ENCODE assay signal across 27 mouse cellular contexts in the genomic region with DNA sequence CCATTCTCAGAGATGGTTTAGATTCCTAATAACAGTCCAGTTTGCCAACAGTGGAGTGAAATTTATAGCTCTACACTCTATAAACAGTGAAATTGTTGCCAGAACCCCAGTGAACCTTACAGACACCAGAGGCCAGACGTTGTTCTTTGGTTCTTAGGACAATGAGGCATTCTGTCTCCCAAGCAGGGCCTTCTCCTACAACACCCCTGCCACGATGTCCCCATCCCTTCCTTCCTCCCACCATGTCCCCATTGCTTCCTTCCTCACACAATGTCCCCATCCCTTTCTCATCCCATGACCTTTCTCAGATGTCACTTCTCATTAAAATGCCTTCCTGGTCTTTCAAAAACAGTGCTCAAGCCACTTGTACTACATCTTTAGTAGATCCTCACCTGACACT. TPM values are rescaled to one million over a fixed set of nuclear protein-coding genes. Genes with fewer than 3 reads are reported as not detected.
DNase-seq lines count a peak whose midpoint lies in the region; ATAC-seq and TF ChIP-seq lines count a peak whose summit lies in the region.
"Had no signal": no experiment of that assay in that cellular context is flagged by ENCODE, and none has a peak within 500 bp of the region (broad histone marks: within the 10 kb centered on the region; RNA-seq: fewer than 3 reads in every experiment).

No protein-coding gene starts in this region.

- no peaks in the 10 kb centered on the region for H3K4me1 ChIP-seq in kidney, postnatal 0 days (replicated peaks; ENCODE audit: insufficient read depth, low read length)
- H3K4me1 ChIP-seq in embryonic facial prominence, embryonic 15.5 days, result peaks cover 35% of the 10 kb centered on the region

- intact Hi-C loops in gastrocnemius, adult 2 months (cut with DNase I), result no loop called here

- WGBS in kidney, postnatal 0 days, result 50% methylated on average over 2 of the region's 2 CpGs
- 74% methylated on average over 2 of the region's 2 CpGs for WGBS in embryonic facial prominence, embryonic 15.5 days

- no peak overlapping the region for H3K4me2 ChIP-seq in kidney, postnatal 0 days (ENCODE audit: low read length)
- no peak overlapping the region for H3K4me2 ChIP-seq in embryonic facial prominence, embryonic 15.5 days (replicated peaks)
- H3K4me2 ChIP-seq: embryonic facial prominence, embryonic 12.5 days; forebrain, embryonic 13.5 days; heart, embryonic 11.5 days; hindbrain, embryonic 14.5 days had no signal

- H3K4me3 ChIP-seq in gastrocnemius, adult 2 months, result no peak overlapping the region
- no peak overlapping the region for H3K4me3 ChIP-seq in kidney, postnatal 0 days (replicated peaks; ENCODE audit: low read depth, low read length)
- H3K4me3 ChIP-seq in embryonic facial prominence, embryonic 15.5 days (replicated peaks), result no peak overlapping the region
- H3K4me3 ChIP-seq: embryonic facial prominence, embryonic 12.5 days; forebrain, embryonic 10.5 days; forebrain, embryonic 13.5 days had no signal

- TF ChIP-seq CTCF in gastrocnemius, adult 2 months (IDR thresholded peaks at IDR 0.05), result no peak
- TF ChIP-seq CTCF in kidney, postnatal 0 days (IDR thresholded peaks at IDR 0.05; ENCODE audit: low read depth), result no peak

- H3K36me3 ChIP-seq in kidney, postnatal 0 days (ENCODE audit: insufficient read depth, low read length), result no peaks in the 10 kb centered on the region
- no peaks in the 10 kb centered on the region for H3K36me3 ChIP-seq in embryonic facial prominence, embryonic 15.5 days
- H3K36me3 ChIP-seq: embryonic facial prominence, embryonic 12.5 days; forebrain, embryonic 10.5 days; G1E had no signal

- no peaks in the 10 kb centered on the region for H3K27me3 ChIP-seq in kidney, postnatal 0 days (ENCODE audit: insufficient read depth, low read length)
- no peaks in the 10 kb centered on the region for H3K27me3 ChIP-seq in embryonic facial prominence, embryonic 15.5 days
- H3K27me3 ChIP-seq: CH12.LX; embryonic facial prominence, embryonic 12.5 days; forebrain, embryonic 13.5 days had no signal

- peak overlapping the region; percentile 75 for H3K27ac ChIP-seq in gastrocnemius, adult 2 months
- H3K27ac ChIP-seq in kidney, postnatal 0 days, result peak overlapping the region; percentile 5; the same call in 1 of the 2 replicates
- 0 out of 2 replicates have a peak overlapping the region, but pooled peaks have one; percentile 2 for H3K27ac ChIP-seq in embryonic facial prominence, embryonic 15.5 days (replicated peaks)
- H3K27ac ChIP-seq: embryonic facial prominence, embryonic 12.5 days; forebrain, embryonic 10.5 days; forebrain, embryonic 13.5 days; hindbrain, embryonic 14.5 days; hindbrain, postnatal 0 days had no signal

- no peaks in the 10 kb centered on the region for H3K9me3 ChIP-seq in kidney, postnatal 0 days (replicated peaks; ENCODE audit: low read length)
- no peaks in the 10 kb centered on the region for H3K9me3 ChIP-seq in embryonic facial prominence, embryonic 15.5 days (replicated peaks)
- H3K9me3 ChIP-seq: embryonic facial prominence, embryonic 12.5 days; forebrain, embryonic 10.5 days; forebrain, embryonic 13.5 days; G1E had no signal

- H3K9ac ChIP-seq in kidney, postnatal 0 days (ENCODE audit: low read depth, low read length), result no peak overlapping the region
- H3K9ac ChIP-seq in embryonic facial prominence, embryonic 15.5 days, result no peak overlapping the region
- H3K9ac ChIP-seq: embryonic facial prominence, embryonic 12.5 days; forebrain, embryonic 13.5 days; hindbrain, embryonic 14.5 days had no signal

- ATAC-seq in kidney, postnatal 0 days (replicated peaks; ENCODE audit: low FRiP score, low read depth), result no peak
- no peak for ATAC-seq in embryonic facial prominence, embryonic 15.5 days (ENCODE audit: insufficient number of reproducible peaks, low FRiP score, low TSS enrichment, low read depth)
- ATAC-seq: forebrain, embryonic 13.5 days; forebrain, embryonic 16.5 days; hindbrain, postnatal 0 days; inflammation-experienced regulatory T-cells, adult 6 months; intestine, embryonic 16.5 days had no signal

- no peak for DNase-seq in gastrocnemius, adult 2 months
- DNase-seq in gastrocnemius, postnatal 25 days, result no peak
- no peak for DNase-seq in kidney, postnatal 0 days (ENCODE audit: low spot score)
- no peak for DNase-seq in kidney, postnatal 10 days
- DNase-seq in NIH3T3 (ENCODE audit: low read depth), result peak; percentile 41
- DNase-seq in left cerebral cortex, adult 11 months (ENCODE audit: low spot score), result no peak
- no peak for DNase-seq in layer of hippocampus, postnatal 36 days
- DNase-seq: adrenal gland, adult 2 months; adrenal gland, postnatal 25 days; B cell, adult 2 months; cerebellum, adult 18-20 months; cerebellum, adult 9-10 months; cerebellum, postnatal 14 days; gastrocnemius, postnatal 14 days; heart, postnatal 36 days had no signal

RNA-seq across cellular contexts. Expression of gene Apod, which starts 3.8 kb away (rescaled TPM):
- total RNA-seq in gastrocnemius, adult 2 months (2021), result 10 to 100 TPM; 34.3 to 42.6 TPM
- total RNA-seq in gastrocnemius, postnatal 25 days (2021), result 10 to 100 TPM; 22.1 to 22.6 TPM
- polyA plus RNA-seq in kidney, postnatal 0 days (2015; fragmentation: Nextera tagmentation; extraction: Ambion mirVana), result 0.64 and 1.9 TPM in 2 replicates
- polyA plus RNA-seq in embryonic facial prominence, embryonic 15.5 days (2015; fragmentation: Nextera tagmentation; extraction: Ambion mirVana), result 89.9 and 96.7 TPM in 2 replicates
- 100 to 1,000 TPM; 103 to 127 TPM for total RNA-seq in layer of hippocampus, postnatal 36 days (2021)
- total RNA-seq: G1E had no signal
- polyA plus RNA-seq: G1E; heart, embryonic 11.5 days had no signal

RNA-seq across cellular contexts. Expression of gene Ppp1r2, which starts 43.3 kb away (rescaled TPM):
- 10 to 100 TPM; 78.9 to 89.0 TPM for total RNA-seq in gastrocnemius, adult 2 months (2021)
- total RNA-seq in gastrocnemius, postnatal 25 days (2021), result 10 to 100 TPM; 67.7 to 74.0 TPM
- polyA plus RNA-seq in kidney, postnatal 0 days (2015; fragmentation: Nextera tagmentation; extraction: Ambion mirVana), result 112 and 118 TPM in 2 replicates
- 90.6 and 92.1 TPM in 2 replicates for polyA plus RNA-seq in embryonic facial prominence, embryonic 15.5 days (2015; fragmentation: Nextera tagmentation; extraction: Ambion mirVana)
- 10 to 100 TPM; 92.4 to 97.8 TPM for total RNA-seq in layer of hippocampus, postnatal 36 days (2021)

Comparison
In these comparisons a context has a peak if more than half of its experiments do, and no peak if none do; other contexts are left out.
1. H3K27ac ChIP-seq: peak in every context shown above with its lines; median percentile 75 in gastrocnemius, adult 2 months; 5 in kidney, postnatal 0 days; 2 in embryonic facial prominence, embryonic 15.5 days.